Mouse (Mus musculus): ENCODE data around the gene Clasp2.

GRCm38 (mm10) chr9:113855441-113855840, 114.2 kb downstream of the Clasp2 start:
- TF ChIP-seq POLR2A (IDR thresholded peaks at IDR 0.05; ENCODE audit: low read depth, low read length) (no peak), CTCF (IDR thresholded peaks at IDR 0.05; ENCODE audit: extremely low read depth, insufficient read length, insufficient replicate concordance, low read depth, low read length) (no peak)

Measured in small intestine, adult 2 months (tissue).